Mouse (Mus musculus) brain, embryonic 14.5 days (tissue): ENCODE measurements around the gene Znrd1as.
A peak's percentile ranks its signal among the peaks of the same experiment; 100 is the strongest.

Source experiments
- CTCF ChIP-seq: fragments of 200-500 bp; IDR thresholded peaks from 2 replicates; pipeline ENCODE4 v1.5.1; 2012; ENCODE audit warnings: inconsistent platforms, mild to moderate bottlenecking, moderate library complexity, borderline replicate concordance; ENCODE audit not compliant: insufficient read depth, insufficient read length; ENCODE audit errors: extremely low read depth
- POLR2A ChIP-seq: fragments of 200-500 bp; IDR thresholded peaks from 2 replicates; pipeline ENCODE4 v1.6.1; 2012; ENCODE audit warnings: mild to moderate bottlenecking, inconsistent platforms, borderline replicate concordance; ENCODE audit not compliant: poor library complexity, insufficient read depth, insufficient read length, severe bottlenecking; ENCODE audit errors: extremely low read depth

DNA sequence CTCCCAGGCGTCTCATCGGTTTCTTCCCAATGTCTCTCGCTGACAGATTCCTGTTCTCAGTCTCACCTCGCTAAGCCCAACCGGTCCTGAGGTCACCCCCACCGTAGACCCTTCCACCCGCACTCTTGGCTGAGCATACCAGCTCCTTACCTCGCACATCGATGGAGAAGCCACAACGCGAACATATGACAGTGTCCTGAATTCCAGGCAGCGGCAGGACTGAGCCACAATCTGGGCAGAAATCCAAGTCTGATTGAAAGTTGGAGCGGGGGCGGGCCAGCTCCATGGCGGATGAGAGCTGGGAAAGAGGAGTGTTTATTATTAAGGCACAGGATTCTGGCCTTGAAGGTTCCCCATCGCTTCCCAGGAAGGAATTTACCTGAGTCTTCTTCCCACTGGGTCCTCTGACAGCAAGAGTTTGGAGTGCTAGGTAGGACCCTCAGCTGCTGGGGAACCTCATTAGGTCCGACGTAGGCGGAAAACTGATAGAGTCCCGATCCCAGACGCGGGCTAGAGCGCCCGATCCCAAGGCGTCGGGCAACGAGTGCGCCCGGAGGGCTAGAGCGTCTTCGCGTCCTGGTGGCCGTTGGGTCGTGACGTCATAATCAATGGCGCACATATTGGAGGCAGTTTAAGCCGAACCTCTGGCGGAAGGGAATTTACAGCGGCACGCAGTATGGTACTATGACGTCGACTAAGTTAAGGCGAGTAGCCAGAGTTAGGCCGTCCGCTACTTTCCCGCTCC is at the start of gene Znrd1as, which contains the start of gene Znrd1:
- TF ChIP-seq CTCF = no peak
- TF ChIP-seq POLR2A = peak; percentile 24; the same call in 1 of the 2 replicates
